Mouse (Mus musculus) monocyte, adult 2 months (primary cell): ENCODE results near the gene Nkap.
A peak's percentile ranks its signal among the peaks of the same experiment; 100 is the strongest.
"Not testable (repeated sequence)": the region's sequence is repeated elsewhere in the genome, so short reads cannot be mapped to it uniquely, and the experiment has no call there.

Source experiments
- DNase-seq, 2 experiments: peaks; one replicate each; pipeline ENCODE4 v3.0.0; 2022; ENCODE audit warnings: low spot score in 2 of 2, low read depth in 1 of 2

Nkap gene

GRCm38 (mm10) chrX:37157839-37158238 is 31.2 kb downstream of the Nkap start:
- no peak for DNase-seq

GRCm38 (mm10) chrX:37161169-37161568 is 34.6 kb downstream of the Nkap start:
- DNase-seq = no peak

GRCm38 (mm10) chrX:37163115-37163514 is 36.5 kb downstream of the Nkap start:
- DNase-seq = no peak

GRCm38 (mm10) chrX:37167085-37167484 is 40.5 kb downstream of the Nkap start:
- DNase-seq = no peak

GRCm38 (mm10) chrX:37168742-37169141 is 42.1 kb downstream of the Nkap start, which contains the start of gene Akap14:
Gene Akap14 (minus strand): TSS chrX:37168842.
- DNase-seq = no peak

- not testable (repeated sequence) for DNase-seq
Measured at GRCm38 (mm10) chrX:37184401-37184800, 57.8 kb downstream of the Nkap start.

- DNase-seq = no peak
Measured at GRCm38 (mm10) chrX:37190755-37191104, 64.1 kb downstream of the Nkap start.

- DNase-seq = peak; percentile 3 to 26
Measured at GRCm38 (mm10) chrX:37191105-37191743, 64.6 kb downstream of the Nkap start, which contains the start of the genes Ndufa1 and Rnf113a1. Gene Ndufa1 (minus strand): TSS chrX:37191163. Gene Rnf113a1 (plus strand): TSS chrX:37191245.

GRCm38 (mm10) chrX:37191744-37192379 is 65.3 kb downstream of the Nkap start:
- DNase-seq = no peak

GRCm38 (mm10) chrX:37198676-37199075 is 72.1 kb downstream of the Nkap start:
- no peak for DNase-seq
